Mouse (Mus musculus) liver, embryonic 15.5 days (tissue): ENCODE data around the gene Tmem259. TPM values are rescaled to one million over a fixed set of nuclear protein-coding genes. Genes with fewer than 3 reads are reported as not detected.

Experiments used
- ATAC-seq: fragments of 200-750 bp; cut with Nextera tagmentation; 2 replicates; pipeline ENCODE4 v1.8.0; 2017; ENCODE audit warnings: moderate number of reproducible peaks, mild to moderate bottlenecking, moderate library complexity; ENCODE audit not compliant: insufficient read depth
- H3K27ac ChIP-seq: fragments of 300-500 bp; sonication (generic); replicated peaks from 2 replicates; pipeline ENCODE4 v1.5.1; 2015; ENCODE audit warnings: mild to moderate bottlenecking, inconsistent platforms
- H3K27me3 ChIP-seq: fragments of 300-500 bp; sonication (generic); 2 replicates; pipeline ENCODE4 v1.6.1; 2015; ENCODE audit warnings: mild to moderate bottlenecking, inconsistent platforms
- H3K36me3 ChIP-seq: fragments of 300-500 bp; sonication (generic); replicated peaks from 2 replicates; pipeline ENCODE4 v1.6.1; 2015; ENCODE audit warnings: moderate library complexity, mild to moderate bottlenecking, inconsistent platforms
- H3K4me1 ChIP-seq: fragments of 300-500 bp; sonication (generic); replicated peaks from 2 replicates; pipeline ENCODE4 v1.6.1; 2015; ENCODE audit warnings: inconsistent platforms
- H3K4me2 ChIP-seq: fragments of 300-500 bp; sonication (generic); 2 replicates; pipeline ENCODE4 v1.6.1; 2015; ENCODE audit warnings: moderate library complexity, mild to moderate bottlenecking, inconsistent platforms
- H3K4me3 ChIP-seq: fragments of 300-500 bp; sonication (generic); replicated peaks from 2 replicates; pipeline ENCODE4 v1.5.1; 2015; ENCODE audit warnings: mild to moderate bottlenecking, inconsistent platforms
- H3K9ac ChIP-seq: fragments of 300-500 bp; sonication (generic); 2 replicates; pipeline ENCODE4 v1.6.1; 2015; ENCODE audit warnings: moderate library complexity, mild to moderate bottlenecking, inconsistent platforms
- H3K9me3 ChIP-seq: fragments of 300-500 bp; sonication (generic); replicated peaks from 2 replicates; pipeline ENCODE4 v1.6.1; 2016; ENCODE audit warnings: inconsistent platforms
- WGBS: fragments of 180-500 bp; shearing (Covaris S2); methylation state at CpG from one replicate; pipeline ENCODE4 v1.1.7; 2015; ENCODE audit warnings: mixed read lengths; ENCODE audit not compliant: insufficient replicate concordance; 5-methylcytosine and 5-hydroxymethylcytosine counted together
- polyA plus RNA-seq: library from polyadenylated mRNA; unstranded; fragments of >200 nt; fragmentation: Nextera tagmentation; extraction: Ambion mirVana; gene quantifications from 2 replicates; pipeline ENCODE4 v1.2.1, GENCODE M21; 2015

The Tmem259 gene
- polyA plus RNA-seq, 1 experiment from 2014 or later, result 8.4 TPM

DNA sequence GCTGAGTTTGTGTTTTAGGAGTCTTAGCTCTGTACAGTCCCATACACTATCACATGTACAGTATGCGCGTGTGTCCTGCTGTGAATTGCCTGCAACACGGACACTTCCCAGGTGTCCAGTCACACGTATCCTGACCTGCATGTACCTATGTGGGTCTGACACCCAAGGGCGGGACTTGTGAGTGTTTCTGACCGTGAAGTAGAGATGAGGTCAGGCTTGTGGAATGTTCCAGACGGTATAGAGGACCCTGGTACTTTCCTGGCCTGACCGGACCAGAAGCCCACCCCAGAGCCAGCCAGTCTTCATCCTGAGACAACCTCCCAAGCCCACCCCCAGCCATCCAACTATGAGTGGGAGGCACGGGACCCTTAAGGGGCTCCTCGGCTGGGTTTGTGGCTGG is 31.5 kb upstream of the Tmem259 start:
- H3K9ac ChIP-seq, result no peak overlapping the region
- H3K27ac ChIP-seq, result peak overlapping the region; percentile 84
- 82% methylated on average over 10 of the region's 10 CpGs for WGBS
- H3K4me1 ChIP-seq, result peaks cover 59% of the 10 kb centered on the region
- peaks cover 6% of the 10 kb centered on the region for H3K9me3 ChIP-seq
- ATAC-seq, result no peak
- 0 out of 2 replicates have a peak overlapping the region, but pooled peaks have one; percentile 77 for H3K4me2 ChIP-seq
- no peak overlapping the region for H3K4me3 ChIP-seq
- H3K27me3 ChIP-seq, result peaks cover 15% of the 10 kb centered on the region
- peaks cover 53% of the 10 kb centered on the region for H3K36me3 ChIP-seq

DNA sequence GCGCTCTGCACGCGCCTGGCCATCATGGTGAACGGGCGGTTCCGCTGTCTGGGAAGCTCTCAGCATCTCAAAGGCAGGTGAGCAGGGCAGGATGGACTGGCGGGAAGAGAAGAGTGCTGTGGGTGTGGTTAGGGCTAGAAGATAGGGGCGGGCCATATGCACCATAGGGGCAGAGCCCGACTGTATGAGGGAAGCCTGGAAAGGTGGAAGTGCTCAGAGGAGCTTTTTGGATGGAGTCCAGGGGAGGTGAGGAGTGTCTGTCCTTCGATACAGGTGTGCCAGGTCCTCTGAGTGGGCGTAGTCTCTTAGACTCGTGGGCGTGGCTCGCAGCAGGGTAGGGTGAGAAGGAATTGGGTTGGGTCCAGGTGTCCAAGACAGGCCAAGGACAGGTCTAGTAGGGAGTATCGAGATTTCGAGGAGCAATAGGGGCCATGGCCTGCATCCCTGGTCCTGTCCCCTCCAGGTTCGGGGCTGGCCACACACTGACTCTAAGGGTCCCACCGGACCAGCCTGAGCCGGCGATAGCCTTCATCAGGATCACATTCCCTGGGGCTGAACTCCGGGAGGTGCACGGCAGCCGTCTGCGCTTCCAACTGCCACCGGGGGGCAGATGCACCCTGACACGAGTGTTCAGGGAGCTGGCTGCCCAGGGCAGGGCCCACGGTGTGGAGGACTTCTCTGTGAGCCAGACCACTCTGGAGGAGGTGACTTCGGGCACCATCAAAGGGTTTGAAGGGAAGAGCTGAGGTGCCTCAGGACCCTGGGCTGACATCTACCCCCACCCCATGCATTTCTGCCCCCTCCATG is 30.6 kb upstream of the Tmem259 start:
- no peak overlapping the region for H3K9ac ChIP-seq
- no peak overlapping the region for H3K4me2 ChIP-seq
- peaks cover 61% of the 10 kb centered on the region for H3K36me3 ChIP-seq
- 53% methylated on average over 28 of the region's 28 CpGs for WGBS
- no peak overlapping the region for H3K4me3 ChIP-seq
- peaks cover 51% of the 10 kb centered on the region for H3K4me1 ChIP-seq
- H3K27me3 ChIP-seq, result peaks cover 15% of the 10 kb centered on the region
- H3K27ac ChIP-seq, result 0 out of 2 replicates have a peak overlapping the region, but pooled peaks have one; percentile 14
- no peak for ATAC-seq
- peaks cover 12% of the 10 kb centered on the region for H3K9me3 ChIP-seq

DNA sequence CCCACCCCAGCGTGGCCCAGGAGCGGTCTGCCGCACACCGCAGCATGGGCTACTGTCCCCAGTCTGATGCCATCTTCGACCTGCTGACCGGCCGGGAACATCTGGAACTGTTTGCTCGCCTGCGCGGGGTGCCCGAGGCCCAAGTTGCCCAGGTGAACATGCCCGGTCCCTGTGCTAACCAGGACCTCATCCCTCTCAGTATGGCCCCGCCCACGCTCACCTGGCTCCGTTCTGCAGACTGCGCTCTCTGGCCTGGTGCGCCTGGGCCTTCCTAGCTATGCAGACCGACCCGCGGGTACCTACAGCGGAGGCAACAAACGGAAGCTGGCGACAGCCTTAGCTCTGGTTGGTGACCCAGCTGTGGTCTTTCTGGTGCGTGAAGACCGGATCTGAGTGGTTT is 29.5 kb upstream of the Tmem259 start:
- no peak overlapping the region for H3K27ac ChIP-seq
- H3K27me3 ChIP-seq, result peaks cover 15% of the 10 kb centered on the region
- no peak overlapping the region for H3K4me2 ChIP-seq
- no peak for ATAC-seq
- H3K9ac ChIP-seq, result no peak overlapping the region
- 77% methylated on average over 25 of the region's 25 CpGs for WGBS
- H3K36me3 ChIP-seq, result peaks cover 72% of the 10 kb centered on the region
- peaks cover 12% of the 10 kb centered on the region for H3K9me3 ChIP-seq
- no peak overlapping the region for H3K4me3 ChIP-seq
- peaks cover 40% of the 10 kb centered on the region for H3K4me1 ChIP-seq

DNA sequence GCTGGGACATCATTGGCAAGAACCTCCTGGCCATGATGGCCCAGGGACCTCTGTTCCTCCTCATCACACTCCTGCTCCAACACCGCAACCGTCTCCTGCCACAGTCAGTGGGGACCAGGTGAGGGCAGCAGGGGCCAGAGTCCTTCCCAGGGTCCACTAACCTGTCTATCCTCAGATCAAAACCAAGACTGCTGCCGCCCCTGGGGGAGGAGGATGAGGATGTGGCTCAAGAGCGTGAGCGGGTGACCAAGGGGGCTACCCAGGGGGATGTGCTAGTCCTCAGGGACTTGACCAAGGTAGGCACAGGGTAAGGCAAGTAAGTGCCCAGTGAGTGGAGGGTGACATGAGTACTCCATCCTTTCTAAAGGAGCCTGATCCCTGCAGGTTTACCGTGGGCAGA is 27.6 kb upstream of the Tmem259 start:
- 92% methylated on average over 6 of the region's 6 CpGs for WGBS
- no peak for ATAC-seq
- Histone ChIP-seq H3K4me3 (no peak overlapping the region), H3K4me2 (no peak overlapping the region), H3K9ac (no peak overlapping the region), H3K9me3 (peaks cover 12% of the 10 kb centered on the region), H3K4me1 (peaks cover 29% of the 10 kb centered on the region), H3K27me3 (peaks cover 15% of the 10 kb centered on the region), H3K27ac (no peak overlapping the region), H3K36me3 (peaks cover 90% of the 10 kb centered on the region)

DNA sequence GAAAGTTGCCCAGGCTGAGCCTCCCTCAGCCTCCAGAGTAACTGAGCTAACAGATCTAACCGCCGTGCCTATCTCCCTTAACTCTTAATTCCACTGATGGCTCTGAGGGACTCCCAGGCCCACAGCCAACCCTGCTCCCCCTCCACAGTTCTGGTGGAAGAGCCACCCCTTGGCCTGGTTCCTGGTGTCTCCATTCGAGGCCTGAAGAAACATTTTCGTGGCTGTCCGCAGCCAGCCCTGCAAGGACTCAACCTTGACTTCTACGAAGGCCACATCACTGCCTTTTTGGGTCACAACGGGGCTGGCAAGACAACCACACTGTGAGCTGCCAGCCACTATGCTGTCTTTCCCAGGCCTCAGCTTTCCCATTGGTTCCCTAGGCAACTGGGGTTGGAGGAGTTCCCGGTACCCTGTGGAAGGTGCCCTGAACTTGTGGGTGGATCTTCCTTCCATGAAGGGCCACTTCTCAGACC is 20.1 kb upstream of the Tmem259 start:
- Histone ChIP-seq H3K4me3 (no peak overlapping the region), H3K4me1 (peaks cover 60% of the 10 kb centered on the region), H3K27ac (peak overlapping the region; percentile 61; the same call in 1 of the 2 replicates), H3K4me2 (no peak overlapping the region), H3K9ac (no peak overlapping the region), H3K9me3 (no peaks in the 10 kb centered on the region), H3K36me3 (peaks cover 96% of the 10 kb centered on the region), H3K27me3 (no peaks in the 10 kb centered on the region)
- ATAC-seq, result no peak; the same call in 1 of the 2 replicates
- WGBS, result 68% methylated on average over 8 of the region's 8 CpGs

DNA sequence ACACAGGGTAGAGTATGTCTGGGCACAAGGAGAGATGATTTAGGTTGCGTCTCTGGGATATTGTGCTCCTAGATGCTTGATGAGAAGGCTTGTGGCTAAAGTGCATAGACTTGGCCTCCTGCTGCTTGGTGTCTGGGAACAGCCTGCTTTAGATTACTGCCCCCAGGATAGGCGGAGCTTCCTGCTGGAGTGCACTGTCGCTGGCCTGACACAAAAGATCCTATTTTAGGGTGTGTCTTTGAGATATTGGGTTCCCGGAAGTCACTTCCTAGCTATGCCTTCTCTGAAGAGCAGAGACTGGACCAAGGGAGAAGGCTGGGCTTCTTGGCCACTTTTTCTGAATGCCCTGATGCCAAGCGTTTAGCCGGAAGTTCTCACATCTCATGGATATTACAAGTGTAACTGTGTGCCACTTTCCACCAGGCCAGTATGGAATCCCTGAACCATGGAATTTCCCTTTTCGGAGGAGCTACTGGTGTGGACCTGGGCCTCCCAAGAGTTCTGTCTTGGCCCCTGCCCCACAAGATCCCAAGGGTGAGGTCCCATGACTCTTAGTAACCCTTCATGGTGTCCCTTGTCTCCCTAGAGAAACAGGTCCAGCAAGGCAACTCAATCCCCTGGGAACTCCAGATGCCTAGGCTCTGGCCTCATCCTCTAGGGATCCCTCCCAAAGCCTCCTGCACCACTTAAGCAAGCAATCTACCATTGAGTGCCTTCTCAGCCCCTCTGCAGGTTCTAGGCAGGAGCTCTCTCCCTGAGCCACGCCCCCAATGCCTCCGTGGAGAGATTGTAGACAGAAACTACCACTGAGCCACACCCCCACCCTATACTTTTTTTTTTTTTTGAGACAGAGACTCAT is 19.5 kb upstream of the Tmem259 start:
- H3K36me3 ChIP-seq, result peaks cover 96% of the 10 kb centered on the region
- H3K9me3 ChIP-seq, result no peaks in the 10 kb centered on the region
- ATAC-seq, result peak; percentile 54
- peak overlapping the region; percentile 20 for H3K4me2 ChIP-seq
- 0 out of 2 replicates have a peak overlapping the region, but pooled peaks have one; percentile 4 for H3K9ac ChIP-seq
- no peaks in the 10 kb centered on the region for H3K27me3 ChIP-seq
- H3K27ac ChIP-seq, result peak overlapping the region; percentile 61; the same call in 1 of the 2 replicates
- peaks cover 67% of the 10 kb centered on the region for H3K4me1 ChIP-seq
- H3K4me3 ChIP-seq, result no peak overlapping the region
- WGBS, result 42% methylated on average over 9 of the region's 9 CpGs

GRCm38 (mm10) chr10:80002829-80003228 is 18.7 kb upstream of the Tmem259 start:
- ATAC-seq, result no peak
- WGBS, result 66% methylated on average over 21 of the region's 21 CpGs
- H3K4me3 ChIP-seq, result no peak overlapping the region
- H3K9me3 ChIP-seq, result no peaks in the 10 kb centered on the region
- no peak overlapping the region for H3K9ac ChIP-seq
- peak overlapping the region; percentile 61; the same call in 1 of the 2 replicates for H3K27ac ChIP-seq
- H3K27me3 ChIP-seq, result no peaks in the 10 kb centered on the region
- H3K4me1 ChIP-seq, result peaks cover 75% of the 10 kb centered on the region
- peak overlapping the region; percentile 20; the same call in 1 of the 2 replicates for H3K4me2 ChIP-seq
- H3K36me3 ChIP-seq, result peaks cover 94% of the 10 kb centered on the region

DNA sequence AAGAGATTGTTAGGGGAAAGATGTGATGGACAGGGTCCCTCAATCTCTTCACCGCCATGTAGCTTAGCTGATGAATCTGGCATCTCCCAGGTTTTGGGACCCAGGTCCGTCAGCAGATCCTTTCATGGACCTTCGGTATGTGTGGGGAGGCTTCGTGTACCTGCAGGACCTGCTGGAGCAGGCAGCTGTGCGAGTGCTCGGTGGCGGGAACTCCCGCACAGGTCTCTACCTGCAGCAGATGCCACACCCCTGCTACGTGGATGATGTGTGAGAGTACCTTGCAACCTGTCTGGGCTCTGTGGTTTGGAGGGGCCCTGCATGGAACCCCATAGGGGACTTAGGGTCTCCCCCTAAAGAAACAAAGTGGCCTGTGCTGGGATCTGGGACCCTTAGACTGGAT is 17.8 kb upstream of the Tmem259 start:
- Histone ChIP-seq H3K9ac (no peak overlapping the region), H3K9me3 (no peaks in the 10 kb centered on the region), H3K27ac (no peak overlapping the region), H3K4me3 (no peak overlapping the region), H3K4me1 (peaks cover 77% of the 10 kb centered on the region), H3K27me3 (no peaks in the 10 kb centered on the region), H3K4me2 (no peak overlapping the region), H3K36me3 (peaks cover 85% of the 10 kb centered on the region)
- WGBS, result 85% methylated on average over 9 of the region's 9 CpGs
- ATAC-seq, result no peak

DNA sequence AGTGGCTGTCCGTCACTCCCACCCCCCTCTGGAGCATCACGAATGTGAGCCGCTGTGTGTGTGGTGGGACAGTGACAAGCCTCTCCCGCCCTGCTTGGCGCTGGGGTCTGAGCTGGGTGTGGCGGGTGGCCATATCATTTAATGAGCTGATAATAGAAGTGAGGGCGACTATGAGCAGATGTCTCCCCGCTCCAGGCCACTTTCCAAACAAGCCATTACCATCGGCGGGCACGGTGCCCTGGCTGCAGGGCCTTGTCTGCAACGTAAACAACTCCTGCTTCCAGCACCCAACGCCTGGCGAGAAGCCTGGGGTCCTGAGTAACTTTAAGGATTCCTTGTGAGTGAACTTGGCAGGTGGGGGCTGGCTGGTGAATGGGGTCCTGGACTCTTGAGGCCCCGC is 13.7 kb upstream of the Tmem259 start:
- ATAC-seq, result peak; percentile 30; the same call in 1 of the 2 replicates
- no peaks in the 10 kb centered on the region for H3K9me3 ChIP-seq
- WGBS, result 22% methylated on average over 15 of the region's 15 CpGs
- H3K27ac ChIP-seq, result peak overlapping the region; percentile 92
- peak overlapping the region; percentile 80 for H3K4me3 ChIP-seq
- peaks cover 53% of the 10 kb centered on the region for H3K36me3 ChIP-seq
- H3K27me3 ChIP-seq, result no peaks in the 10 kb centered on the region
- H3K4me2 ChIP-seq, result peak overlapping the region; percentile 85
- H3K9ac ChIP-seq, result peak overlapping the region; percentile 86
- peaks cover 85% of the 10 kb centered on the region for H3K4me1 ChIP-seq

- peaks cover 54% of the 10 kb centered on the region for H3K36me3 ChIP-seq
- H3K4me2 ChIP-seq, result peak overlapping the region; percentile 85
- no peaks in the 10 kb centered on the region for H3K27me3 ChIP-seq
- peak; percentile 79 for ATAC-seq
- H3K4me1 ChIP-seq, result peaks cover 79% of the 10 kb centered on the region
- 1% methylated on average over 35 of the region's 35 CpGs for WGBS
- peak overlapping the region; percentile 80 for H3K4me3 ChIP-seq
- no peaks in the 10 kb centered on the region for H3K9me3 ChIP-seq
- H3K27ac ChIP-seq, result peak overlapping the region; percentile 92
- H3K9ac ChIP-seq, result peak overlapping the region; percentile 86
These were observed 13.1 kb upstream of the Tmem259 start for GRCm38 (mm10) chr10:79997034-79997760.
